Mouse (Mus musculus) G1E (cell line): Measurements from ENCODE around the gene Hdac2. TPM values are rescaled to one million over a fixed set of nuclear protein-coding genes. Genes with fewer than 3 reads are reported as not detected.

Experiments used
- ATAC-seq: 2 replicates; pipeline ENCODE4 v1.8.0; 2016; ENCODE audit warnings: mild to moderate bottlenecking; ENCODE audit not compliant: insufficient number of reproducible peaks, poor library complexity, low FRiP score, severe bottlenecking; ENCODE audit errors: extremely low read depth
- DNase-seq: peaks from one replicate; pipeline ENCODE4 v3.0.0; 2012; ENCODE audit warnings: low spot score
- H3K27me3 ChIP-seq: 2 replicates; pipeline ENCODE4 v1.6.1; 2012; ENCODE audit warnings: mild to moderate bottlenecking, low read length, inconsistent platforms; ENCODE audit not compliant: insufficient read depth
- H3K36me3 ChIP-seq: replicated peaks from 2 replicates; pipeline ENCODE3; 2012; ENCODE audit warnings: mild to moderate bottlenecking, inconsistent platforms
- H3K4me1 ChIP-seq: 2 replicates; pipeline ENCODE4 v1.6.1; 2012; ENCODE audit warnings: low read depth, low read length, inconsistent platforms, mixed read lengths; ENCODE audit not compliant: insufficient read depth
- H3K4me3 ChIP-seq: 2 replicates; pipeline ENCODE4 v1.5.1; 2012; ENCODE audit warnings: low read depth, mild to moderate bottlenecking, inconsistent platforms, low read length, moderate library complexity, mixed read lengths
- H3K9me3 ChIP-seq: replicated peaks from 2 replicates; pipeline ENCODE4 v1.6.1; 2012; ENCODE audit warnings: inconsistent platforms
- CTCF ChIP-seq: IDR thresholded peaks from 2 replicates; pipeline ENCODE4 v1.5.1; 2012; ENCODE audit warnings: low read depth, low read length, inconsistent platforms, mixed read lengths
- GATA1 ChIP-seq: IDR thresholded peaks from 2 replicates; pipeline ENCODE4 v1.6.1; 2012; ENCODE audit warnings: borderline replicate concordance, low read length, inconsistent platforms, mixed read lengths
- GATA2 ChIP-seq: IDR thresholded peaks from 2 replicates; pipeline ENCODE4 v1.6.1; 2012; ENCODE audit warnings: low read depth, low read length, inconsistent platforms, borderline replicate concordance
- POLR2AphosphoS5 ChIP-seq: IDR thresholded peaks from 2 replicates; pipeline ENCODE4 v1.6.1; 2012; ENCODE audit warnings: low read depth, low read length, inconsistent platforms; ENCODE audit not compliant: insufficient replicate concordance
- TAL1 ChIP-seq: conservative IDR thresholded peaks from 2 replicates; pipeline ENCODE4 v1.6.1; 2012; ENCODE audit warnings: low read depth, low read length, inconsistent platforms, mixed read lengths
- polyA plus RNA-seq: library from polyadenylated mRNA; stranded (reverse); fragments of >175 nt; gene quantifications from 2 replicates; pipeline ENCODE4 v1.2.3, GENCODE M21; 2012
- total RNA-seq, 2 experiments: library from RNA; stranded (forward) in 1 of 2; stranded (reverse) in 1 of 2; fragments of 200-1000 nt in 1 of 2; fragments of >200 nt in 1 of 2; fragmentation: Nextera tagmentation in 1 of 2; gene quantifications; 2 replicates each; pipeline ENCODE4 v1.2.3; 2014 to 2017

Hdac2 gene
- total and polyA plus RNA-seq, 3 experiments = 32.2 to 130 (median 122) TPM

DNA sequence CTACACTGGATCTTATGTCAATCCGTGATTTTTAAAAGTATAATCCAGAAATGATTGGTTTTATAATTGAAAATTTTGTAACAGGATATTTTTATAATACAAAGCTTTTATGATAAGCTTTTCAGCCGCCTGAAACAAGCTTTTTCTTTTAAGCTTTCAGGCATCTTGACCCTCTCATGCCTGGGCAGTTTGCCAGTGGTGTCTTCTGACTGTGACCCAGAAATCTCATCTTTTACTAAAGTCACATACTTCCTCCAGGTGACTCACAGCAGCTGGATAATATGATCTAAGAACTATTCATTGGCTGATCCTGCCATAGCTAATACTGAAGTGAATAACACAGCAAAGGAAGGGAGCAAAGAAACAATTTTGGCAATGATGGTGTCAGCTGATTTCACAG is 9.9 kb upstream of the Hdac2 start:
- ATAC-seq (no peak), DNase-seq (no peak)
- Histone ChIP-seq H3K9me3 (no peaks in the 10 kb centered on the region), H3K4me1 (no peaks in the 10 kb centered on the region), H3K4me3 (no peak overlapping the region), H3K36me3 (no peaks in the 10 kb centered on the region), H3K27me3 (peaks cover 2% of the 10 kb centered on the region; the same call in 1 of the 2 replicates)
- no peak for TF ChIP-seq TAL1
- no peak for TF ChIP-seq GATA1
- no peak for TF ChIP-seq CTCF
- no peak for TF ChIP-seq GATA2
- TF ChIP-seq POLR2AphosphoS5 = no peak

DNA sequence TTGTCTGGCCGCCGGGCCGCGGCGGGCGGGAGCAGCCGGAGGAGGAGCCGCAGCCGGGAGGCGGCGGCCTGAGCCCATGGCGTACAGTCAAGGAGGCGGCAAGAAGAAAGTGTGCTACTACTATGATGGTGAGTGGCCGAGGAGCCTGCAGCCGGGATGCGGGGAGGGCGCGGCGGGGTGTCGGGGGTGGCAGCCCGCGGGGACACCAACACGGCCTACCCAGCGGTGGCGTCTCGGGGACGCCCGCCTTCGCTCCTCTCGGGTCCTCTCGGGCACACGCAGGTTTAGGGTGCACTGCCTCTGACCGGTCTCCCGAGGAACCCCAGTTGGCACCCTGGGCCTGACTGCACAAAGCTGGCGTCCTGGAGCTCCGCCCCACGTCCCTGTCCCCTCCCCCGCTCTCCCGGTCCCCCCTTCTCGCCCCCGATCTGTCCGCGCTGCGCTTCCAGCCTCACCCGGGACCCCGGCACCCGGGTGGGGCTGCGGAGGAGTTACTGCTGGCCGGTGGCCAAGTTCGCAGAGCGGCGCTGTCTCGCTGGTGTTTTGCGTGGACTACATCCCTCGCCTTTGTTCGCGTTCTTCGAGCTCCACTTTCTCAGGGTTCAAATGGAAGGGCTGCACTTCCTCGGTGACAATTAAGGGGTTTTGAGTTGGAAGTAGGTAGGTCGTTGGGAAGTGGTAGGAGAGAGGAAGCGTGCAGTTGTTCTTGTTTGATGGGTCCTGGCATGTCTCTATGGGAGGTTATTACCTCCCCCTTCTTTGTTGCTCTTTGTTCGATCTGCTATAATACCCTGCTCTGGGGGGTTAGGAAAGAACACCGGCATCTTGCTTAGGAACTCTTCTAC is 554 bp downstream of the Hdac2 start:
- peaks cover 24% of the 10 kb centered on the region for H3K4me1 ChIP-seq
- H3K27me3 ChIP-seq = peaks cover 8% of the 10 kb centered on the region; the same call in 1 of the 2 replicates
- H3K9me3 ChIP-seq = no peaks in the 10 kb centered on the region
- DNase-seq = peak; percentile 37
- peak overlapping the region; percentile 93 for H3K4me3 ChIP-seq
- H3K36me3 ChIP-seq = peaks cover 14% of the 10 kb centered on the region
- peak; percentile 35; the same call in 1 of the 2 replicates for ATAC-seq
- TF ChIP-seq TAL1 (no peak), GATA1 (no peak), CTCF (no peak), GATA2 (no peak), POLR2AphosphoS5 (no peak)

DNA sequence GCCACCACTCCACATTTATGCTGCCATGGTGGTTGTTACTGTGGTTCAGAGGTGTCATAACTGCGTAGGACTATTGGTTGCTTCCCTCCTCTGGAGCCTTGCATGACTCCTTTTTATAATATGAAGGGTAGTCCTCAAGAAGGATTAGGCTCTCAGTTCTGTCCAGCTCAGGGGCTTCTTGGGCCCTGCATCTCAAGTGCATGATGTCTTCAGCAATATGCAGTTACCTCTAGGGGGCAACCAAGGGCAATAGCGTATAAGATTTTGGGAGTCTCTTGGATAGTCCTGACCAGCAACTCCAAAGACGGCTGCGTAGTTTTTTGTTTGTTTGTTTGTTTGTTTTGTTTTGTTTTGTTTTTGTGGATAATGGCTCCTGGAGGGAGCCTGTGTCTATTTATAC is 7.5 kb downstream of the Hdac2 start:
- ATAC-seq = no peak
- H3K4me1 ChIP-seq = peaks cover 3% of the 10 kb centered on the region; the same call in 1 of the 2 replicates
- no peak overlapping the region for H3K4me3 ChIP-seq
- TF ChIP-seq POLR2AphosphoS5 (no peak), GATA2 (no peak), CTCF (no peak), GATA1 (no peak), TAL1 (no peak)
- peaks cover 36% of the 10 kb centered on the region for H3K36me3 ChIP-seq
- no peak for DNase-seq
- peaks cover 10% of the 10 kb centered on the region for H3K9me3 ChIP-seq
- no peaks in the 10 kb centered on the region for H3K27me3 ChIP-seq

DNA sequence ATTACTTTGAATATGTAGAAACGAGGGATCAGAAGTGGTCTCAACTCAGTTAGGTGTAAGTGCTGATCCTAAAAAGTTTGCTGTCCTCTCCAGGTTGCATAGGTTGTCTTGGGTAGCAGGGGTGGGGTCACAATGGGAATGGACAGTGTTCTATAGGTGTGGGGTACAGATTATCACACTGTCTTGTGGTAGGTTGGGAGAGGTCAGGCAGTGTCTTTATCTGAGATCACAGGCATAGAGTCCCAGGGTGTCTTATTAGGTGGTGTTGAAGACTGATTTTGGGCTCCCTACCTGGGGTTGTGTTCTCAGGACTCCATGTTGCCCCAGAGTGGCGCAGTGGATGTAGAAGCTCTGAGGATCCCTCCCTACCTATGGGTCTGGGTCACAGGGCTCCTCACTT is 17.8 kb downstream of the Hdac2 start:
- DNase-seq (no peak), ATAC-seq (no peak)
- Histone ChIP-seq H3K4me1 (no peaks in the 10 kb centered on the region; the same call in 1 of the 2 replicates), H3K9me3 (no peaks in the 10 kb centered on the region), H3K4me3 (no peak overlapping the region), H3K36me3 (peaks cover 76% of the 10 kb centered on the region), H3K27me3 (no peaks in the 10 kb centered on the region)
- TF ChIP-seq TAL1 = no peak
- TF ChIP-seq GATA1 = no peak
- no peak for TF ChIP-seq POLR2AphosphoS5
- no peak for TF ChIP-seq GATA2
- no peak for TF ChIP-seq CTCF

DNA sequence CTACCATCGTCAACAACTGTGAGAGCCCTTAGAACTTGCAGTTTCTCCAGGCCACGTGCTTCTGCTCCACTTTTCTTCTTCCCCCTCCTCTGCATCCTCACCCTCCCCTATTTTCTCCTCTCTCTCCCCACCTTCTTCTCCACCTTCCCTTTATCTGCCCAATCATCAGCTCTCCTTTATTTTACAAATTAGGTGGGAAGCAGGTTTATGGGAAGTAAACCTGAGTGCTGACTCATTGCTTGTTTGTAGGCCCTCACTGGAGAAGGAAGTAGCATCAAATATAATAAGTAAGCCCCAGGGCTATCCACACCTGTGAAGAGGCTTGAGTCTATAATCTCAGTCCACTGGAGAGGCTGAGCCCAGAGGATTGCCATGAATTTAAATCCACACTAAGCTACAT is 26.5 kb downstream of the Hdac2 start:
- no peak for DNase-seq
- Histone ChIP-seq H3K4me3 (no peak overlapping the region), H3K36me3 (peaks cover 66% of the 10 kb centered on the region), H3K4me1 (no peaks in the 10 kb centered on the region), H3K9me3 (no peaks in the 10 kb centered on the region), H3K27me3 (no peaks in the 10 kb centered on the region)
- TF ChIP-seq GATA1 (no peak), CTCF (no peak), TAL1 (no peak), GATA2 (no peak)
- ATAC-seq = no peak

DNA sequence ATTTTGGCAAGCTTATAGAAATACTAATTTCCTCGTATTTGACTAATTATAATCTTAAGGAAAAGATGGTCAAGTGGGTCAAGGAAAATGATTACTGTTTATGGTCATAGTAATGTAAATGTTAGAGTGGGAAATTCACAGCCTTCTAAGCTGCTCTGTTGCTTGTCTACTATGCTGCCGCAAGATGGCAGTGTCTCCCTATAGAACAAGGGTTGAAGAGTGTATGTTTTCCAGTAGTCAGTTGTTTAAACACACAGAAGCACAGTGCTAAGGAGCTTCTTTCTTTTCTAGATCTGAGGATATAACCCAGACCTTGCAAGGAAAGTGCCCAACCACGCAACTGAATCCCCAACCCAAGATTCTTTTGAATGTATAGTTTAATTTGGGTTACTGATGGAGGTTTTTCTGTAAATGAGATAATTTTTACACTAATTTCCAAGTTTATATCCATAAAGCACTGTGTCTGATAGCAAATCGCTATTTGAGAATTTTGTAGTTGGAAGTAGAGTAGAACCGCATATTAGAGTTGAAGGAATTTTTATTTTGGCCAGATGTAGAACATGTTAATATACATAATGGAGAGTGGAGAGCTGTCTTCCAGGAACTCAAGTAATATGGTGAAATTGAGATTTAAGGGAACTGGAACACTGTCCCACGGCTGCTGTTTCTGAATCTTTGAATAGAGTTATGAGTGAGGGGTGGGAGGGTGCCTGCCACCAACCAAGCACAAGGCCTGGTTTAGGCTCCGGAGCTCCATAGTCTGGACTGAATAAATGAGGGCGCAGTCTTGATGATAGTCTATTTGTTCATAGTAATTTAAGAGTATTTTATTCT is 40.1 kb downstream of the Hdac2 start:
- no peaks in the 10 kb centered on the region for H3K36me3 ChIP-seq
- peak; percentile 46; the same call in 1 of the 2 replicates for TF ChIP-seq CTCF
- no peak for TF ChIP-seq POLR2AphosphoS5
- no peak for TF ChIP-seq GATA2
- no peak for TF ChIP-seq TAL1
- H3K27me3 ChIP-seq = no peaks in the 10 kb centered on the region
- no peaks in the 10 kb centered on the region for H3K4me1 ChIP-seq
- DNase-seq (peak; percentile 8), ATAC-seq (peak; percentile 34; the same call in 1 of the 2 replicates)
- H3K4me3 ChIP-seq = no peak overlapping the region
- no peaks in the 10 kb centered on the region for H3K9me3 ChIP-seq
